Mouse (Mus musculus) ES-E14 (cell line): Measurements from ENCODE around the gene Rnf144a. TPM values are rescaled to one million over a fixed set of nuclear protein-coding genes. Genes with fewer than 3 reads are reported as not detected.

Experiments used
- DNase-seq: peaks from one replicate; pipeline ENCODE4 v3.0.0-alpha.2; 2013; ENCODE audit warnings: low read depth, low spot score
- H3K27ac ChIP-seq: 2 replicates; pipeline ENCODE4 v1.5.1; 2012; ENCODE audit warnings: low read depth, mild to moderate bottlenecking, low read length, moderate library complexity, mixed read lengths; ENCODE audit not compliant: poor library complexity, insufficient read depth, severe bottlenecking
- H3K36me3 ChIP-seq: 2 replicates; pipeline ENCODE4 v1.6.1; 2012; ENCODE audit warnings: mild to moderate bottlenecking, low read length, moderate library complexity, mixed read lengths; ENCODE audit not compliant: control insufficient read depth, poor library complexity, insufficient read depth, severe bottlenecking
- H3K4me1 ChIP-seq, 2 experiments: fragments of 150-350 bp in 1 of 2; sonication (generic) in 1 of 2; 2 replicates each; pipeline ENCODE4 v1.6.1; 2012; ENCODE audit warnings: low read length in 2 of 2, mild to moderate bottlenecking in 1 of 2, mixed read lengths in 1 of 2; ENCODE audit not compliant: control insufficient read depth in 2 of 2, insufficient read depth in 2 of 2, poor library complexity in 1 of 2
- H3K4me3 ChIP-seq, 2 experiments: fragments of 150-350 bp in 1 of 2; sonication (generic) in 1 of 2; 2 replicates each; pipeline ENCODE4 v1.5.1; 2012; ENCODE audit warnings: low read length in 2 of 2, low read depth in 1 of 2, mild to moderate bottlenecking in 1 of 2, mixed read lengths in 1 of 2; ENCODE audit not compliant: insufficient read depth in 1 of 2, poor library complexity in 1 of 2, severe bottlenecking in 1 of 2
- H3K9ac ChIP-seq: 2 replicates; pipeline ENCODE4 v1.6.1; 2012; ENCODE audit warnings: low read depth, mild to moderate bottlenecking, low read length, mixed read lengths; ENCODE audit not compliant: poor library complexity, insufficient read depth, severe bottlenecking
- H3K9me3 ChIP-seq: fragments of 150-350 bp; sonication (generic); 2 replicates; pipeline ENCODE4 v1.6.1; 2012; ENCODE audit warnings: low read depth, mild to moderate bottlenecking, low read length; ENCODE audit not compliant: control insufficient read depth, insufficient read depth
- CHD2 ChIP-seq: IDR thresholded peaks from 2 replicates; pipeline ENCODE4 v1.6.1; 2014; ENCODE audit warnings: mild to moderate bottlenecking, low read depth, low read length, inconsistent platforms
- HCFC1 ChIP-seq: IDR thresholded peaks from 2 replicates; pipeline ENCODE4 v1.6.1; 2012; ENCODE audit warnings: low read length, inconsistent platforms, borderline replicate concordance; ENCODE audit not compliant: insufficient read depth
- MAFK ChIP-seq: IDR thresholded peaks from 2 replicates; pipeline ENCODE4 v1.6.1; 2014; ENCODE audit warnings: mild to moderate bottlenecking, low read depth, low read length, inconsistent platforms; ENCODE audit not compliant: insufficient read depth
- ZC3H11A ChIP-seq: IDR thresholded peaks from 2 replicates; pipeline ENCODE4 v1.6.1; 2012; ENCODE audit warnings: low read depth, mild to moderate bottlenecking, inconsistent platforms, low read length, borderline replicate concordance
- ZNF384 ChIP-seq: IDR thresholded peaks from 2 replicates; pipeline ENCODE4 v1.6.1; 2012; ENCODE audit warnings: low read depth, low read length, inconsistent platforms
- in situ Hi-C, 2 experiments: fragments of 600-800 bp; cut with MboI; formaldehyde crosslinking; loops; one replicate each; pipeline ENCODE4 v1.15.1; 2025; ENCODE audit warnings: low sequenced_read_pairs in 2 of 2, inconsistent platforms in 1 of 2; ENCODE audit not compliant: unreplicated experiment in 2 of 2
- total RNA-seq: library from RNA; depleted of rRNA; stranded (reverse); fragments of 300-350 nt; gene quantifications from 2 replicates; pipeline ENCODE4 v1.2.3, GENCODE M21; 2012

The Rnf144a gene
- total RNA-seq, 1 experiment = 1.6 TPM

DNA sequence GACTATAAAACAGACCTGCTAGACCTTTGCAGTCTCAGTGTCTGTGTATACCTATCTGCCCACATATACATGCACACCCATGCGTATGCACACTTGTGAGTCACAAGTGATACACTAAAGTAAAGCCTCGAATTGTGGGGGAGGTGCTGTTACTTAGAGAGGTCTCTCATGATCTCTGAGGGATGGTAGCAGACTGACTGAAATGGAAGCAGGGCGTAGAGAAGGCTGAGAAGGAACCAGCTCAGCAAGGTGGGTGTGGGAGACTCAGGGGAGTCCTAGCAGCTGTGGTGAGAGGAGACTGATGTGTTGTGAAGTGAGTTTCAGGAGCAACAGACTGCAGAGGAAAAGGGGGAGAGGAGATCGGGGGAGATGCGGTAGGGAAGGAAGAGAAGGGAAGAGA lies 21.8 kb downstream of the Rnf144a start:
- H3K36me3 ChIP-seq = no peaks in the 10 kb centered on the region
- in situ Hi-C loops = no loop called here
- no peaks in the 10 kb centered on the region for H3K4me1 ChIP-seq
- no peaks in the 10 kb centered on the region for H3K9me3 ChIP-seq
- TF ChIP-seq ZNF384 = no peak
- no peak for TF ChIP-seq ZC3H11A
- TF ChIP-seq CHD2 = no peak
- no peak for TF ChIP-seq HCFC1
- H3K9ac ChIP-seq = no peak overlapping the region
- no peak overlapping the region for H3K27ac ChIP-seq
- H3K4me3 ChIP-seq = no peak overlapping the region
- no peak for DNase-seq

GRCm38 (mm10) chr12:26391162-26391561 lies 23.9 kb downstream of the Rnf144a start:
- no peak overlapping the region for H3K9ac ChIP-seq
- H3K4me3 ChIP-seq = no peak overlapping the region
- no peaks in the 10 kb centered on the region for H3K9me3 ChIP-seq
- H3K4me1 ChIP-seq = no peaks in the 10 kb centered on the region
- in situ Hi-C loops = no loop called here
- H3K27ac ChIP-seq = no peak overlapping the region
- DNase-seq = no peak
- no peak for TF ChIP-seq ZC3H11A
- TF ChIP-seq MAFK = no peak
- TF ChIP-seq CHD2 = no peak
- TF ChIP-seq HCFC1 = no peak
- no peak for TF ChIP-seq ZNF384
- H3K36me3 ChIP-seq = no peaks in the 10 kb centered on the region

DNA sequence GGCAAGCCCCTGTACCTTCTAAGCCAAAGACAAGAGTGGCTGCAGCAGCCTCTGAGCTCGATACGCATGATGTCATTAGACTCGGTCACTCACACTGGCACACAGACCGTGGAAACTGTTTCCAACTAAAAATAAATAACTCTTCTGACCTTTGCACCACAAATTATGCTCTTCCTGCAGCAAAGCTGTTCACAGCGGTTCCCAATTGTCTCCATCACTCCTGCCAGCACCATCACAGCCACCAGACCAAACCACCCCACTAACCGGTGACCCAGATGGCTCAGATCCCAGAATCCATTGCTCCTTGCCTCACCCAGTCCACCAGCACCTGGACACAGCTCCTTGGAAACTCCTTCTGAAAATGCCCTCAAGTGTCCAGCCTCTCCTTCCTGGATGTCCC lies 27.5 kb downstream of the Rnf144a start:
- Histone ChIP-seq H3K9me3 (no peaks in the 10 kb centered on the region), H3K27ac (no peak overlapping the region), H3K36me3 (no peaks in the 10 kb centered on the region), H3K4me3 (no peak overlapping the region), H3K9ac (no peak overlapping the region), H3K4me1 (no peaks in the 10 kb centered on the region)
- in situ Hi-C loops = no loop called here
- TF ChIP-seq ZC3H11A (no peak), HCFC1 (no peak), MAFK (no peak), CHD2 (no peak), ZNF384 (no peak)
- DNase-seq = no peak

DNA sequence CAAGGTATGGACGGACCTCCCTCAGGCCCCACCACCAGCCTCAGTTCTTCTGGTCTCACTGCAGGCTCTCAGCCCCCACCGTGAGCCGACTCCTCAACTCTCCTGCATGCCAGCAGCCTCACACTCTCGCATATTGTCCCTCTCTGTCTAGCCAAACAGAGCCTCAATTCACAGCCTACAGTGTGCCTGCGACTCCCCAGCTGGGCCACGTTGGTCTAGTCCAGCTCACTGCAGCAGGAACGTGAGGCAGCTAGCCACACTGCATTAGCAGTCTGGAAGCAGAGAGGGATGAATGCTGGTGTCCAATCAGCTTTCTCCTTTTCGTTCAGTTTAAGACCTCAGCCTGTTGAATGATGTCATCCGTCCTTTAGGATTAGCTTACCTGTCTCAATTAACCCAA lies 28.1 kb downstream of the Rnf144a start:
- in situ Hi-C loops = no loop called here
- Histone ChIP-seq H3K4me1 (no peaks in the 10 kb centered on the region), H3K27ac (no peak overlapping the region), H3K9ac (no peak overlapping the region), H3K36me3 (no peaks in the 10 kb centered on the region), H3K9me3 (no peaks in the 10 kb centered on the region), H3K4me3 (no peak overlapping the region)
- no peak for DNase-seq
- TF ChIP-seq ZNF384 (no peak), ZC3H11A (no peak), CHD2 (no peak), HCFC1 (no peak), MAFK (no peak)

- Histone ChIP-seq H3K9me3 (no peaks in the 10 kb centered on the region), H3K27ac (no peak overlapping the region), H3K36me3 (no peaks in the 10 kb centered on the region), H3K9ac (no peak overlapping the region), H3K4me1 (no peaks in the 10 kb centered on the region), H3K4me3 (no peak overlapping the region)
- in situ Hi-C loops = no loop called here
- no peak for DNase-seq
- TF ChIP-seq ZC3H11A = no peak
- TF ChIP-seq HCFC1 = no peak
- no peak for TF ChIP-seq ZNF384
- no peak for TF ChIP-seq CHD2
- TF ChIP-seq MAFK = no peak
Measured at GRCm38 (mm10) chr12:26386189-26386588, 28.9 kb downstream of the Rnf144a start.
